Mouse (Mus musculus) kidney, embryonic 14.5 days (tissue): Measurements from ENCODE around the gene Vps72. TPM values are rescaled to one million over a fixed set of nuclear protein-coding genes. Genes with fewer than 3 reads are reported as not detected.
"Not testable (repeated sequence)": the region's sequence is repeated elsewhere in the genome, so short reads cannot be mapped to it uniquely, and the experiment has no call there.

Source experiments
- ATAC-seq: fragments of 200-750 bp; cut with Nextera tagmentation; 2 replicates; pipeline ENCODE4 v1.8.0; 2017; ENCODE audit warnings: moderate number of reproducible peaks, mild to moderate bottlenecking, moderate TSS enrichment, moderate library complexity; ENCODE audit not compliant: low FRiP score, low TSS enrichment
- H3K27ac ChIP-seq: fragments of 300-500 bp; sonication (generic); 2 replicates; pipeline ENCODE4 v1.5.1; 2014; ENCODE audit warnings: low read depth, mild to moderate bottlenecking, low read length, moderate library complexity, mixed read lengths
- H3K27me3 ChIP-seq: fragments of 300-500 bp; sonication (generic); 2 replicates; pipeline ENCODE4 v1.6.1; 2014; ENCODE audit warnings: mild to moderate bottlenecking, low read length; ENCODE audit not compliant: control insufficient read depth, insufficient read depth
- H3K36me3 ChIP-seq: fragments of 300-500 bp; sonication (generic); 2 replicates; pipeline ENCODE4 v1.6.1; 2014; ENCODE audit warnings: low read length, mixed read lengths; ENCODE audit not compliant: control insufficient read depth, insufficient read depth
- H3K4me1 ChIP-seq: fragments of 300-500 bp; sonication (generic); 2 replicates; pipeline ENCODE4 v1.6.1; 2014; ENCODE audit warnings: low read length, mixed read lengths; ENCODE audit not compliant: control insufficient read depth, insufficient read depth
- H3K4me2 ChIP-seq: fragments of 300-500 bp; sonication (generic); replicated peaks from 2 replicates; pipeline ENCODE4 v1.6.1; 2014; ENCODE audit warnings: low read depth, mild to moderate bottlenecking, low read length
- H3K4me3 ChIP-seq: fragments of 300-500 bp; sonication (generic); 2 replicates; pipeline ENCODE4 v1.5.1; 2014; ENCODE audit warnings: mild to moderate bottlenecking, low read length
- H3K9ac ChIP-seq: fragments of 300-500 bp; sonication (generic); 2 replicates; pipeline ENCODE4 v1.6.1; 2014; ENCODE audit warnings: low read depth, mild to moderate bottlenecking, low read length, moderate library complexity
- H3K9me3 ChIP-seq: fragments of 300-500 bp; sonication (generic); 2 replicates; pipeline ENCODE4 v1.6.1; 2016; ENCODE audit warnings: low read length; ENCODE audit not compliant: control insufficient read depth
- WGBS: fragments of 180-500 bp; shearing (Covaris S2); extraction: QIAGEN DNeasy Blood & Tissue Kit; methylation state at CpG from one replicate; pipeline ENCODE4 v1.1.7; 2014; 5-methylcytosine and 5-hydroxymethylcytosine counted together
- polyA plus RNA-seq: library from polyadenylated mRNA; unstranded; fragments of >200 nt; fragmentation: Nextera tagmentation; extraction: Ambion mirVana; gene quantifications from 2 replicates; pipeline ENCODE4 v1.2.1, GENCODE M21; 2014

The Vps72 gene
- polyA plus RNA-seq, 1 experiment from 2014 or later, result 182 TPM

- 0% methylated on average over 16 of the region's 16 CpGs for WGBS
- no peak for ATAC-seq
- peak overlapping the region; percentile 77 for H3K4me2 ChIP-seq
- H3K27ac ChIP-seq, result peak overlapping the region; percentile 68; the same call in 1 of the 2 replicates
- H3K9me3 ChIP-seq, result no peaks in the 10 kb centered on the region
- peak overlapping the region; percentile 89 for H3K9ac ChIP-seq
- peak overlapping the region; percentile 98 for H3K4me3 ChIP-seq
- H3K4me1 ChIP-seq, result peaks cover 8% of the 10 kb centered on the region
- H3K27me3 ChIP-seq, result no peaks in the 10 kb centered on the region
- H3K36me3 ChIP-seq, result peaks cover 4% of the 10 kb centered on the region; the same call in 1 of the 2 replicates
Measured at GRCm38 (mm10) chr3:95105586-95106337, 5.1 kb upstream of the Vps72 start.

GRCm38 (mm10) chr3:95106338-95107117, 4.3 kb upstream of the Vps72 start, which contains the start of gene Pip5k1a:
Pip5k1a (minus strand) TSS chr3:95106930.
- Histone ChIP-seq H3K9me3 (no peaks in the 10 kb centered on the region), H3K27ac (peak within 1 kb of the TSS; percentile 68), H3K27me3 (no peaks in the 10 kb centered on the region), H3K4me1 (peaks cover 8% of the 10 kb centered on the region), H3K4me3 (peak within 1 kb of the TSS; percentile 98), H3K9ac (peak within 1 kb of the TSS; percentile 89), H3K36me3 (peaks cover 3% of the 10 kb centered on the region; the same call in 1 of the 2 replicates), H3K4me2 (peak within 1 kb of the TSS; percentile 77)
- WGBS, result under 1% methylated on average over 51 of the region's 51 CpGs
- ATAC-seq, result peak; percentile 91

GRCm38 (mm10) chr3:95107308-95107707, 3.5 kb upstream of the Vps72 start:
- peak overlapping the region; percentile 98 for H3K4me3 ChIP-seq
- H3K27me3 ChIP-seq, H3K27ac ChIP-seq, ATAC-seq, H3K9me3 ChIP-seq, H3K36me3 ChIP-seq: not testable (repeated sequence)
- H3K4me1 ChIP-seq, result peaks cover 11% of the 10 kb centered on the region
- H3K4me2 ChIP-seq, result peak overlapping the region; percentile 61
- 0 out of 2 replicates have a peak overlapping the region, but pooled peaks have one; percentile 45 for H3K9ac ChIP-seq

- H3K4me1 ChIP-seq, result peaks cover 12% of the 10 kb centered on the region
- H3K4me3 ChIP-seq, result no peak overlapping the region
- H3K9me3 ChIP-seq, result no peaks in the 10 kb centered on the region
- H3K4me2 ChIP-seq, result no peak overlapping the region
- no peaks in the 10 kb centered on the region for H3K27me3 ChIP-seq
- no peak overlapping the region for H3K27ac ChIP-seq
- H3K9ac ChIP-seq, result no peak overlapping the region
- 79% methylated on average over 2 of the region's 2 CpGs for WGBS
- no peak for ATAC-seq
- peaks cover 3% of the 10 kb centered on the region; the same call in 1 of the 2 replicates for H3K36me3 ChIP-seq
Measured at GRCm38 (mm10) chr3:95107898-95108297, 2.9 kb upstream of the Vps72 start.

- Histone ChIP-seq H3K4me2 (no peak overlapping the region), H3K27me3 (no peaks in the 10 kb centered on the region), H3K9me3 (no peaks in the 10 kb centered on the region), H3K27ac (no peak overlapping the region), H3K36me3 (peaks cover 19% of the 10 kb centered on the region), H3K9ac (no peak overlapping the region), H3K4me1 (peaks cover 4% of the 10 kb centered on the region; the same call in 1 of the 2 replicates), H3K4me3 (no peak overlapping the region)
- WGBS, result 74% methylated on average over 1 of the region's 1 CpGs
- no peak for ATAC-seq
Measured at GRCm38 (mm10) chr3:95112760-95113159, 1.9 kb downstream of the Vps72 start.

GRCm38 (mm10) chr3:95117751-95118150, 6.9 kb downstream of the Vps72 start:
- Histone ChIP-seq H3K36me3 (peaks cover 64% of the 10 kb centered on the region), H3K4me2 (no peak overlapping the region), H3K27me3 (no peaks in the 10 kb centered on the region), H3K9ac (no peak overlapping the region), H3K27ac (no peak overlapping the region), H3K4me3 (no peak overlapping the region), H3K4me1 (no peaks in the 10 kb centered on the region), H3K9me3 (no peaks in the 10 kb centered on the region)
- no peak for ATAC-seq
- 55% methylated on average over 2 of the region's 2 CpGs for WGBS

GRCm38 (mm10) chr3:95121580-95121979, 10.8 kb downstream of the Vps72 start:
- no peak for ATAC-seq
- Histone ChIP-seq H3K36me3 (peaks cover 55% of the 10 kb centered on the region), H3K4me2 (no peak overlapping the region), H3K4me3 (no peak overlapping the region), H3K27ac (peak overlapping the region; percentile 65; the same call in 1 of the 2 replicates), H3K9ac (no peak overlapping the region), H3K9me3 (no peaks in the 10 kb centered on the region), H3K4me1 (peaks cover 3% of the 10 kb centered on the region; the same call in 1 of the 2 replicates), H3K27me3 (no peaks in the 10 kb centered on the region)
- WGBS, result 51% methylated on average over 6 of the region's 6 CpGs

- no peaks in the 10 kb centered on the region for H3K9me3 ChIP-seq
- peaks cover 35% of the 10 kb centered on the region for H3K36me3 ChIP-seq
- H3K27ac ChIP-seq, result no peak within 1 kb of the TSS
- H3K4me2 ChIP-seq, result no peak within 1 kb of the TSS
- WGBS, result 38% methylated on average over 6 of the region's 6 CpGs
- H3K4me3 ChIP-seq, result no peak within 1 kb of the TSS
- ATAC-seq, result no peak; the same call in 1 of the 2 replicates
- H3K27me3 ChIP-seq, result no peaks in the 10 kb centered on the region
- peaks cover 5% of the 10 kb centered on the region; the same call in 1 of the 2 replicates for H3K4me1 ChIP-seq
- no peak within 1 kb of the TSS for H3K9ac ChIP-seq
Measured at GRCm38 (mm10) chr3:95124246-95124645, 13.4 kb downstream of the Vps72 start, which contains the start of gene Tmod4. Tmod4 (plus strand) TSS chr3:95124476.
